Mouse (Mus musculus): ENCODE data around the gene Mdm4.
"Not testable (repeated sequence)": the region's sequence is repeated elsewhere in the genome, so short reads cannot be mapped to it uniquely, and the experiment has no call there.

The Mdm4 gene

GRCm38 (mm10) chr1:133020137-133020894 lies 10.0 kb downstream of the Mdm4 start:
- peak; percentile 85 for DNase-seq (ENCODE audit: low read depth, low spot score)

GRCm38 (mm10) chr1:133019312-133019711 lies 11.0 kb downstream of the Mdm4 start:
- peak; percentile 81 for DNase-seq (ENCODE audit: low read depth, low spot score)

- DNase-seq (ENCODE audit: low read depth, low spot score), result no peak
Observed at GRCm38 (mm10) chr1:133018580-133018979, 11.8 kb downstream of the Mdm4 start.

GRCm38 (mm10) chr1:133016775-133017428 lies 13.5 kb downstream of the Mdm4 start:
- no peak for DNase-seq (ENCODE audit: low read depth, low spot score)

- no peak for DNase-seq (ENCODE audit: low read depth, low spot score)
Observed at GRCm38 (mm10) chr1:133014196-133014595, 16.2 kb downstream of the Mdm4 start.

- DNase-seq (ENCODE audit: low read depth, low spot score), result peak; percentile 83
Observed at GRCm38 (mm10) chr1:133013331-133013730, 17.0 kb downstream of the Mdm4 start.

- peak; percentile 72 for DNase-seq (ENCODE audit: low read depth, low spot score)
Observed at GRCm38 (mm10) chr1:133011955-133012841, 18.2 kb downstream of the Mdm4 start.

GRCm38 (mm10) chr1:133006571-133006970 lies 23.8 kb downstream of the Mdm4 start:
- no peak for DNase-seq (ENCODE audit: low read depth, low spot score)

GRCm38 (mm10) chr1:133000347-133000746 lies 30.0 kb downstream of the Mdm4 start:
- DNase-seq (ENCODE audit: low read depth, low spot score), result no peak

GRCm38 (mm10) chr1:132991580-132991979 lies 38.8 kb downstream of the Mdm4 start:
- DNase-seq (ENCODE audit: low read depth, low spot score), result no peak

GRCm38 (mm10) chr1:132990733-132991132 lies 39.6 kb downstream of the Mdm4 start:
- no peak for DNase-seq (ENCODE audit: low read depth, low spot score)

- not testable (repeated sequence) for DNase-seq (ENCODE audit: low read depth, low spot score)
Observed at GRCm38 (mm10) chr1:132988556-132989459, 41.6 kb downstream of the Mdm4 start.

GRCm38 (mm10) chr1:132982728-132983127 lies 47.6 kb downstream of the Mdm4 start:
- peak; percentile 87 for DNase-seq (ENCODE audit: low read depth, low spot score)

GRCm38 (mm10) chr1:132981232-132981631 lies 49.1 kb downstream of the Mdm4 start:
- DNase-seq (ENCODE audit: low read depth, low spot score), result peak; percentile 65

GRCm38 (mm10) chr1:132977402-132977801 lies 53.0 kb downstream of the Mdm4 start:
- DNase-seq (ENCODE audit: low read depth, low spot score), result no peak

- DNase-seq (ENCODE audit: low read depth, low spot score), result peak; percentile 79
Observed at GRCm38 (mm10) chr1:132968659-132969058, 61.7 kb downstream of the Mdm4 start.

- DNase-seq (ENCODE audit: low read depth, low spot score), result no peak
Observed at GRCm38 (mm10) chr1:132964691-132965090, 65.7 kb downstream of the Mdm4 start.

- no peak for DNase-seq (ENCODE audit: low read depth, low spot score)
Observed at GRCm38 (mm10) chr1:132964106-132964505, 66.3 kb downstream of the Mdm4 start.

- DNase-seq (ENCODE audit: low read depth, low spot score), result no peak
Observed at GRCm38 (mm10) chr1:132961751-132962150, 68.6 kb downstream of the Mdm4 start.

GRCm38 (mm10) chr1:132956809-132957208 lies 73.6 kb downstream of the Mdm4 start:
- DNase-seq (ENCODE audit: low read depth, low spot score), result no peak

GRCm38 (mm10) chr1:132947811-132948210 lies 82.5 kb downstream of the Mdm4 start:
- DNase-seq (ENCODE audit: low read depth, low spot score), result peak; percentile 52
